Mouse (Mus musculus): Measurements from ENCODE around the gene Znrf4. TPM values are rescaled to one million over a fixed set of nuclear protein-coding genes. Genes with fewer than 3 reads are reported as not detected.
A peak's percentile ranks its signal among the peaks of the same experiment; 100 is the strongest.

Gene Znrf4
- polyA plus RNA-seq, 1 experiment: not detected

- no peak overlapping the region for H3K4me3 ChIP-seq (replicated peaks; ENCODE audit: control insufficient read depth, low read depth, low read length)
- no peaks in the 10 kb centered on the region; the same call in 1 of the 2 replicates for H3K4me1 ChIP-seq (ENCODE audit: control insufficient read depth, insufficient read depth, low read length)
- WGBS: 2% methylated on average over 11 of the region's 11 CpGs
- H3K27ac ChIP-seq (ENCODE audit: control insufficient read depth, insufficient read depth, low read depth, low read length, poor library complexity): no peak overlapping the region
- no peak for TF ChIP-seq POLR2A (IDR thresholded peaks at IDR 0.05; ENCODE audit: borderline replicate concordance, control insufficient read depth, low read depth, low read length)
- no peak for TF ChIP-seq CTCF (IDR thresholded peaks at IDR 0.05; ENCODE audit: control insufficient read depth, insufficient read depth, low read length)
Observed at GRCm38 (mm10) chr17:56473611-56473905, 38.7 kb downstream of the Znrf4 start.

GRCm38 (mm10) chr17:56472733-56473610, 39.3 kb downstream of the Znrf4 start:
- Histone ChIP-seq H3K27ac (ENCODE audit: control insufficient read depth, insufficient read depth, low read depth, low read length, poor library complexity) (no peak overlapping the region), H3K4me1 (ENCODE audit: control insufficient read depth, insufficient read depth, low read length) (no peaks in the 10 kb centered on the region; the same call in 1 of the 2 replicates), H3K4me3 (replicated peaks; ENCODE audit: control insufficient read depth, low read depth, low read length) (peak overlapping the region; percentile 3)
- TF ChIP-seq POLR2A (IDR thresholded peaks at IDR 0.05; ENCODE audit: borderline replicate concordance, control insufficient read depth, low read depth, low read length) (no peak), CTCF (IDR thresholded peaks at IDR 0.05; ENCODE audit: control insufficient read depth, insufficient read depth, low read length) (peak; percentile 13; the same call in 1 of the 2 replicates)
- WGBS: 2% methylated on average over 50 of the region's 50 CpGs

- TF ChIP-seq POLR2A (IDR thresholded peaks at IDR 0.05; ENCODE audit: borderline replicate concordance, control insufficient read depth, low read depth, low read length) (no peak), CTCF (IDR thresholded peaks at IDR 0.05; ENCODE audit: control insufficient read depth, insufficient read depth, low read length) (no peak)
- Histone ChIP-seq H3K4me1 (ENCODE audit: control insufficient read depth, insufficient read depth, low read length) (no peaks in the 10 kb centered on the region; the same call in 1 of the 2 replicates), H3K4me3 (replicated peaks; ENCODE audit: control insufficient read depth, low read depth, low read length) (no peak overlapping the region), H3K27ac (ENCODE audit: control insufficient read depth, insufficient read depth, low read depth, low read length, poor library complexity) (no peak overlapping the region)
- 3% methylated on average over 16 of the region's 16 CpGs for WGBS
Observed at GRCm38 (mm10) chr17:56472121-56472520, 40.1 kb downstream of the Znrf4 start.

- 77% methylated on average over 5 of the region's 5 CpGs for WGBS
- Histone ChIP-seq H3K4me3 (replicated peaks; ENCODE audit: control insufficient read depth, low read depth, low read length) (no peak overlapping the region), H3K4me1 (ENCODE audit: control insufficient read depth, insufficient read depth, low read length) (no peaks in the 10 kb centered on the region; the same call in 1 of the 2 replicates), H3K27ac (ENCODE audit: control insufficient read depth, insufficient read depth, low read depth, low read length, poor library complexity) (no peak overlapping the region)
- no peak for TF ChIP-seq CTCF (IDR thresholded peaks at IDR 0.05; ENCODE audit: control insufficient read depth, insufficient read depth, low read length)
- TF ChIP-seq POLR2A (IDR thresholded peaks at IDR 0.05; ENCODE audit: borderline replicate concordance, control insufficient read depth, low read depth, low read length): no peak
Observed at GRCm38 (mm10) chr17:56471136-56471535, 41.1 kb downstream of the Znrf4 start.

- H3K4me1 ChIP-seq (ENCODE audit: control insufficient read depth, insufficient read depth, low read length): no peaks in the 10 kb centered on the region; the same call in 1 of the 2 replicates
- H3K4me3 ChIP-seq (replicated peaks; ENCODE audit: control insufficient read depth, low read depth, low read length): no peak overlapping the region
- no peak overlapping the region for H3K27ac ChIP-seq (ENCODE audit: control insufficient read depth, insufficient read depth, low read depth, low read length, poor library complexity)
- 48% methylated on average over 10 of the region's 10 CpGs for WGBS
- TF ChIP-seq CTCF (IDR thresholded peaks at IDR 0.05; ENCODE audit: control insufficient read depth, insufficient read depth, low read length) (no peak), POLR2A (IDR thresholded peaks at IDR 0.05; ENCODE audit: borderline replicate concordance, control insufficient read depth, low read depth, low read length) (no peak)
Observed at GRCm38 (mm10) chr17:56470571-56470970, 41.7 kb downstream of the Znrf4 start.

GRCm38 (mm10) chr17:56470001-56470436, 42.2 kb downstream of the Znrf4 start:
- TF ChIP-seq CTCF (IDR thresholded peaks at IDR 0.05; ENCODE audit: control insufficient read depth, insufficient read depth, low read length) (no peak), POLR2A (IDR thresholded peaks at IDR 0.05; ENCODE audit: borderline replicate concordance, control insufficient read depth, low read depth, low read length) (no peak)
- 17% methylated on average over 26 of the region's 26 CpGs for WGBS
- Histone ChIP-seq H3K4me1 (ENCODE audit: control insufficient read depth, insufficient read depth, low read length) (no peaks in the 10 kb centered on the region; the same call in 1 of the 2 replicates), H3K27ac (ENCODE audit: control insufficient read depth, insufficient read depth, low read depth, low read length, poor library complexity) (no peak overlapping the region), H3K4me3 (replicated peaks; ENCODE audit: control insufficient read depth, low read depth, low read length) (no peak overlapping the region)

GRCm38 (mm10) chr17:56469275-56469674, 43.0 kb downstream of the Znrf4 start:
- no peak for TF ChIP-seq CTCF (IDR thresholded peaks at IDR 0.05; ENCODE audit: control insufficient read depth, insufficient read depth, low read length)
- TF ChIP-seq POLR2A (IDR thresholded peaks at IDR 0.05; ENCODE audit: borderline replicate concordance, control insufficient read depth, low read depth, low read length): no peak

GRCm38 (mm10) chr17:56468870-56469269, 43.4 kb downstream of the Znrf4 start:
- Histone ChIP-seq H3K4me3 (replicated peaks; ENCODE audit: control insufficient read depth, low read depth, low read length) (no peak overlapping the region), H3K27ac (ENCODE audit: control insufficient read depth, insufficient read depth, low read depth, low read length, poor library complexity) (no peak overlapping the region), H3K4me1 (ENCODE audit: control insufficient read depth, insufficient read depth, low read length) (no peaks in the 10 kb centered on the region; the same call in 1 of the 2 replicates)
- 23% methylated on average over 7 of the region's 7 CpGs for WGBS
- no peak for TF ChIP-seq POLR2A (IDR thresholded peaks at IDR 0.05; ENCODE audit: borderline replicate concordance, control insufficient read depth, low read depth, low read length)
- TF ChIP-seq CTCF (IDR thresholded peaks at IDR 0.05; ENCODE audit: control insufficient read depth, insufficient read depth, low read length): no peak

More at GRCm38 (mm10) chr17:56469275-56469674, 43.0 kb downstream of the Znrf4 start:
- 43% methylated on average over 8 of the region's 8 CpGs for WGBS
- Histone ChIP-seq H3K27ac (ENCODE audit: control insufficient read depth, insufficient read depth, low read depth, low read length, poor library complexity) (no peak overlapping the region), H3K4me1 (ENCODE audit: control insufficient read depth, insufficient read depth, low read length) (no peaks in the 10 kb centered on the region; the same call in 1 of the 2 replicates), H3K4me3 (replicated peaks; ENCODE audit: control insufficient read depth, low read depth, low read length) (no peak overlapping the region)
